Mouse (Mus musculus): ENCODE data around the gene 4930503B20Rik.

DNA sequence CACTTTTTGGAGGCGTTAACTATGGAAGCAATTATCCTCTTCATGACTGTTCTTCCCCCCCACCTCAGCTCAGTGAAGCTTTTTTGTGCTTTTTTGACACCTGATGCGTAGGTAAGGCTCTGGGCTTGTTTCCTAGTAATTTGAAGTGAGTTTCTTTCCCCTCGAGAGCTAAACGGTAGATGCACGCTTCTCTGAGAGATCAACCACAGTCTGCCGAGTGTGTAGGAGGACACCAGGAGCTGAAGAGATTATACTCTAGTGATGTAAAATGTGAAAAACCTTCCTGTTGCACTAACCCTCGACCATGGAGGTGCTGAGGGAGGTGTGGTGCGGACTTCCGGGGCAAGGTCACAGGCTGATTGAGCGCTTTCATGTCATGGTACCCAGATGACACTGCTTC is 31.0 kb downstream of the 4930503B20Rik start:
- no peak for TF ChIP-seq EP300 (IDR thresholded peaks at IDR 0.05; ENCODE audit: insufficient read depth, low read depth, low read length)
- no peak for TF ChIP-seq CTCF (IDR thresholded peaks at IDR 0.05; ENCODE audit: low read depth, low read length)

All from ES-Bruce4 (cell line).